Mouse (Mus musculus) embryonic facial prominence, embryonic 14.5 days (tissue): ENCODE measurements at regions not wholly inside any gene's neighbourhood (a gene's known extent, or its start where the extent isn't known, plus 50 kb on each side); places are given as distances from the start of the nearest gene placed in this dataset. TPM values are rescaled to one million over a fixed set of nuclear protein-coding genes. Genes with fewer than 3 reads are reported as not detected.

Source experiments
- ATAC-seq: fragments of 200-750 bp; cut with Nextera tagmentation; 2 replicates; pipeline ENCODE4 v1.8.0; 2017; ENCODE audit warnings: low read depth, moderate number of reproducible peaks, moderate TSS enrichment
- DNase-seq: peaks from one replicate; pipeline ENCODE4 v3.0.0-alpha.2; 2015; ENCODE audit warnings: low spot score
- H3K27ac ChIP-seq: fragments of 300-500 bp; sonication (generic); replicated peaks from 2 replicates; pipeline ENCODE4 v1.5.1; 2014; ENCODE audit warnings: low read depth, mild to moderate bottlenecking, low read length, moderate library complexity
- H3K27me3 ChIP-seq: fragments of 300-500 bp; sonication (generic); replicated peaks from 2 replicates; pipeline ENCODE4 v1.6.1; 2014; ENCODE audit warnings: low read length; ENCODE audit not compliant: control insufficient read depth, insufficient read depth
- H3K36me3 ChIP-seq: fragments of 300-500 bp; sonication (generic); 2 replicates; pipeline ENCODE4 v1.6.1; 2014; ENCODE audit warnings: low read length, mixed read lengths; ENCODE audit not compliant: control insufficient read depth, insufficient read depth
- H3K4me1 ChIP-seq: fragments of 300-500 bp; sonication (generic); 2 replicates; pipeline ENCODE4 v1.6.1; 2014; ENCODE audit warnings: antibody characterized with exemption, low read length; ENCODE audit not compliant: control insufficient read depth, insufficient read depth
- H3K4me2 ChIP-seq: fragments of 300-500 bp; sonication (generic); 2 replicates; pipeline ENCODE4 v1.6.1; 2014; ENCODE audit warnings: low read depth, mild to moderate bottlenecking, low read length, moderate library complexity, mixed read lengths
- H3K4me3 ChIP-seq: fragments of 300-500 bp; sonication (generic); 2 replicates; pipeline ENCODE4 v1.5.1; 2014; ENCODE audit warnings: low read depth, mild to moderate bottlenecking, low read length
- H3K9ac ChIP-seq: fragments of 300-500 bp; sonication (generic); 2 replicates; pipeline ENCODE4 v1.6.1; 2014; ENCODE audit warnings: low read depth, mild to moderate bottlenecking, low read length, moderate library complexity, mixed read lengths
- H3K9me3 ChIP-seq: fragments of 300-500 bp; sonication (generic); 2 replicates; pipeline ENCODE4 v1.6.1; 2016; ENCODE audit warnings: low read length; ENCODE audit not compliant: control insufficient read depth
- WGBS: fragments of 180-500 bp; shearing (Covaris S2); extraction: QIAGEN DNeasy Blood & Tissue Kit; methylation state at CpG from one replicate; pipeline ENCODE4 v1.1.7; 2014; 5-methylcytosine and 5-hydroxymethylcytosine counted together
- microRNA-seq: library from miRNA; unstranded; fragments of <30 nt; microRNA quantifications from one replicate; pipeline ENCODE4, GENCODE M21; 2016; ENCODE audit warnings: borderline number of aligned reads

GRCm38 (mm10) chr6:22803886-22804285, 71.4 kb upstream of the Ptprz1 start:
- WGBS = 75% methylated on average over 4 of the region's 4 CpGs
- Histone ChIP-seq H3K4me3 (no peak overlapping the region), H3K4me1 (no peaks in the 10 kb centered on the region), H3K4me2 (no peak overlapping the region), H3K9ac (no peak overlapping the region), H3K9me3 (no peaks in the 10 kb centered on the region), H3K27me3 (no peaks in the 10 kb centered on the region), H3K27ac (no peak overlapping the region), H3K36me3 (no peaks in the 10 kb centered on the region)
- no peak for ATAC-seq
- DNase-seq = no peak

- WGBS = 75% methylated on average over 1 of the region's 1 CpGs
- H3K4me1 ChIP-seq = peaks cover 14% of the 10 kb centered on the region; the same call in 1 of the 2 replicates
- no peak for ATAC-seq
Measured at GRCm38 (mm10) chr6:22825086-22825768, 50.1 kb upstream of the Ptprz1 start.

More at GRCm38 (mm10) chr6:22825086-22825768, 50.1 kb upstream of the Ptprz1 start:
- Histone ChIP-seq H3K9ac (no peak overlapping the region), H3K4me3 (no peak overlapping the region), H3K36me3 (no peaks in the 10 kb centered on the region), H3K4me2 (no peak overlapping the region), H3K27ac (no peak overlapping the region), H3K9me3 (no peaks in the 10 kb centered on the region), H3K27me3 (no peaks in the 10 kb centered on the region)
- no peak for DNase-seq

Small RNAs in the stretch of these regions (microRNA-seq; reads per million reads assigned to microRNA genes)
- gene Gm25942 = not detected
